Mouse (Mus musculus): Measurements from ENCODE around the gene Itgax.

DNA sequence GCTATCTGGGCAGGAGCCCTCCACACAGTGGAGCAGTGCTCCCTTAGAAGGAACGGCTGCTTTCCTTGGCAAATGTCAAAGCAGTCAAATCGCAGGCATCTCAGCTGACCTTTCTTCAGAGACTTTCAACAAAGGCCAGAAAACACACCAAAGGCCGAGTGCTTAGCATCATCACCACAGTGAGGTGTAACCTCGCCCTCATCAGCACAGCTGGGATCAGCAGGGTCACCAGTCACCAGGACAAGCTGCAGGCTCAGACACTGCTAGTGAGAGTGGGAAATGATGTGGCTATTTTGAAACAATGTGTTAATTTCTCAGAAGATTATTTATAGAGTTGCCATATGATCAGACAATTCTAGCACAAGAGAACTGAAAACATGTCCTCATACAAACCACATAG, 7.6 kb downstream of the Itgax start:
- no peak for TF ChIP-seq CTCF (conservative IDR thresholded peaks at IDR 0.05; ENCODE audit: insufficient read depth, insufficient read length, low read depth, low read length)
- no peak for TF ChIP-seq POLR2A (IDR thresholded peaks at IDR 0.05; ENCODE audit: low read depth, low read length)

All from kidney, adult 2 months (tissue).